Mouse (Mus musculus) liver, embryonic 14.5 days (tissue): ENCODE results near the gene Alox8.

ENCODE experiments used
- CTCF ChIP-seq: IDR thresholded peaks from 2 replicates; pipeline ENCODE4 v1.5.1; 2016; ENCODE audit warnings: antibody characterized with exemption, low read depth, control low read depth
- EP300 ChIP-seq: IDR thresholded peaks from 2 replicates; pipeline ENCODE4 v1.6.1; 2016; ENCODE audit warnings: antibody characterized with exemption, low read depth

- TF ChIP-seq EP300 = no peak
- no peak for TF ChIP-seq CTCF
These were observed 28.3 kb downstream of the Alox8 start for GRCm38 (mm10) chr11:69169313-69169712.
